Mouse (Mus musculus) bone marrow macrophage, adult 2 months (primary cell): ENCODE measurements around the gene Serpina5.

Source experiments
- CTCF ChIP-seq: IDR thresholded peaks from 2 replicates; pipeline ENCODE4 v1.5.1; 2012; ENCODE audit warnings: low read depth, mild to moderate bottlenecking, low read length, moderate library complexity
- POLR2A ChIP-seq: IDR thresholded peaks from 2 replicates; pipeline ENCODE4 v1.6.1; 2012; ENCODE audit warnings: mild to moderate bottlenecking, low read depth, low read length, borderline replicate concordance

DNA sequence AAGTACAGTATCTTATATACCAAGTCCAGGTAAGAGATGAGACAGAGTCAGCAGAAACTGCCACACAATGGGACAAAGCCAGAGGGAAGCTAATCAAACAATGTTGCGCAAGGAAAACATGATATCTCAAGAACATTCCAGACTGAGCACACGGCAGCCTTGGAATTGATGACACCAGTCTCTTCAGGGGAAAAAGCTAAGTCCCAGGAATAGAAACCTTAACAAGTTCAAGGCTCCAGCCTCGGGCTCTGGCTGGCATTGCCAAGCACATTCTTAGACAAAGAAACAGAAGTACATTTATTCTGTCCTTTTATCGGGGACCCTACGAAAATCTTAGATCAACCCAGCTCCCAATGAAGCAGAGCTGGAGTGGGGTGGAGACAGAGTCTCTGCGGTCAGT is at the start of gene Serpina5:
- TF ChIP-seq CTCF: no peak
- no peak for TF ChIP-seq POLR2A
